Mouse (Mus musculus) small intestine, adult 2 months (tissue): ENCODE data around the gene Olfr59.

ENCODE experiments used
- CTCF ChIP-seq: fragments of 200-500 bp; IDR thresholded peaks from 2 replicates; pipeline ENCODE4 v1.5.1; 2012; ENCODE audit warnings: low read depth, mild to moderate bottlenecking, control low read depth, inconsistent platforms, low read length, moderate library complexity, mixed read lengths; ENCODE audit not compliant: insufficient replicate concordance, insufficient read length; ENCODE audit errors: extremely low read depth
- POLR2A ChIP-seq: fragments of 200-500 bp; IDR thresholded peaks from 2 replicates; pipeline ENCODE4 v1.6.1; 2012; ENCODE audit warnings: low read depth, mild to moderate bottlenecking, control low read depth, inconsistent platforms, low read length, moderate library complexity

DNA sequence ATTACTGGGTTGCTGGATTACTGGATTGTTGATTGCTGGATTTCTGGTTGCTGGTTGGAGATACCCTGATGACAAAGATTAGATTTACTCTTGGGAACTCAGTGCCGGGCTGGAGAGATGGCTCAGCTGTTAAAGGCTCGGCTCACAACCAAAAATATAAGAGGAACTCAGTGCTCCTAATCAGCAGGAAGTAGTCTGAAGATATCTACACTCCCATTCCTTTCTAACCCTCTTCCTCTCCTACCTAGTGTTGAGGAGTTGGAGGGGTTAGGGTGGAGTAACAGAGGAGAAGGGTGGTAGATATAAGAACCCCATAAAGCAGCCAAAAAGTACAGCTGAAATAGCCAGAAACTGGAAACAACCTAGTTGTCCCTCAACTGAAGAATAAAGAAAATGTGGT, 42.5 kb downstream of the Olfr59 start:
- no peak for TF ChIP-seq CTCF
- no peak for TF ChIP-seq POLR2A
